10 mouse cellular contexts compared by ENCODE assay signal in genomic region chr15:101315378-101315777, GRCm38 (mm10). TPM values are rescaled to one million over a fixed set of nuclear protein-coding genes. Genes with fewer than 3 reads are reported as not detected.
DNase-seq lines count a peak whose midpoint lies in the region; ATAC-seq lines count a peak whose summit lies in the region.
"Had no signal": no experiment of that assay in that cellular context is flagged by ENCODE, and none has a peak within 500 bp of the region (broad histone marks: within the 10 kb centered on the region; RNA-seq: fewer than 3 reads in every experiment).

No protein-coding gene starts in this region.

- H3K9ac ChIP-seq in forebrain, embryonic 11.5 days (ENCODE audit: low read length): no peak overlapping the region
- no peak overlapping the region for H3K9ac ChIP-seq in forebrain, embryonic 14.5 days (ENCODE audit: low read length)
- H3K9ac ChIP-seq in lung, embryonic 16.5 days (ENCODE audit: low read length): no peak overlapping the region
- no peak overlapping the region for H3K9ac ChIP-seq in hindbrain, embryonic 15.5 days
- no peak overlapping the region for H3K9ac ChIP-seq in neural tube, embryonic 14.5 days (replicated peaks; ENCODE audit: low read depth, low read length)

- 0 out of 2 replicates have a peak, but pooled peaks have one; percentile 23 for ATAC-seq in forebrain, embryonic 11.5 days (replicated peaks; ENCODE audit: low FRiP score)
- ATAC-seq in forebrain, embryonic 14.5 days: no peak
- peak; percentile 3; the same call in 1 of the 2 replicates for ATAC-seq in lung, embryonic 16.5 days (ENCODE audit: low read depth)
- ATAC-seq in hindbrain, embryonic 15.5 days (ENCODE audit: low FRiP score, low read depth): peak; percentile 27; the same call in 1 of the 2 replicates
- peak; percentile 14; the same call in 1 of the 2 replicates for ATAC-seq in neural tube, embryonic 14.5 days (ENCODE audit: low read depth)

- no peaks in the 10 kb centered on the region for H3K36me3 ChIP-seq in forebrain, embryonic 11.5 days (ENCODE audit: control insufficient read depth, insufficient read depth, low read length)
- no peaks in the 10 kb centered on the region for H3K36me3 ChIP-seq in forebrain, embryonic 14.5 days (ENCODE audit: control insufficient read depth, insufficient read depth, low read length)
- H3K36me3 ChIP-seq in lung, embryonic 16.5 days (ENCODE audit: control insufficient read depth, insufficient read depth, low read length): no peaks in the 10 kb centered on the region
- no peaks in the 10 kb centered on the region for H3K36me3 ChIP-seq in hindbrain, embryonic 15.5 days
- no peaks in the 10 kb centered on the region for H3K36me3 ChIP-seq in neural tube, embryonic 14.5 days (ENCODE audit: control insufficient read depth, insufficient read depth, low read length)
- H3K36me3 ChIP-seq: G1E had no signal

- H3K4me2 ChIP-seq in forebrain, embryonic 11.5 days (ENCODE audit: low read depth, low read length, severe bottlenecking): no peak overlapping the region
- no peak overlapping the region for H3K4me2 ChIP-seq in forebrain, embryonic 14.5 days (ENCODE audit: low read length)
- no peak overlapping the region for H3K4me2 ChIP-seq in lung, embryonic 16.5 days (ENCODE audit: low read depth, low read length)
- 0 out of 2 replicates have a peak overlapping the region, but pooled peaks have one; percentile 47 for H3K4me2 ChIP-seq in hindbrain, embryonic 15.5 days
- no peak overlapping the region; the same call in 1 of the 2 replicates for H3K4me2 ChIP-seq in neural tube, embryonic 14.5 days (ENCODE audit: low read depth, low read length)

- WGBS in forebrain, embryonic 11.5 days: 86% methylated on average over 4 of the region's 4 CpGs
- 70% methylated on average over 4 of the region's 4 CpGs for WGBS in forebrain, embryonic 14.5 days
- WGBS in lung, embryonic 16.5 days: 80% methylated on average over 4 of the region's 4 CpGs
- 74% methylated on average over 4 of the region's 4 CpGs for WGBS in hindbrain, embryonic 15.5 days
- whole genome bisulfite sequencing in neural tube, embryonic 14.5 days: 77% methylated on average over 4 of the region's 4 CpGs

- no peaks in the 10 kb centered on the region for H3K27me3 ChIP-seq in forebrain, embryonic 11.5 days (ENCODE audit: control insufficient read depth, insufficient read depth, low read length)
- no peaks in the 10 kb centered on the region for H3K27me3 ChIP-seq in forebrain, embryonic 14.5 days (replicated peaks; ENCODE audit: control insufficient read depth, insufficient read depth, low read length)
- no peaks in the 10 kb centered on the region for H3K27me3 ChIP-seq in lung, embryonic 16.5 days (ENCODE audit: control insufficient read depth, insufficient read depth, low read depth, low read length)
- no peaks in the 10 kb centered on the region for H3K27me3 ChIP-seq in hindbrain, embryonic 15.5 days
- no peaks in the 10 kb centered on the region for H3K27me3 ChIP-seq in neural tube, embryonic 14.5 days (ENCODE audit: control insufficient read depth, insufficient read depth, low read length)

- no peak overlapping the region for H3K27ac ChIP-seq in forebrain, embryonic 11.5 days (ENCODE audit: low read depth, low read length)
- no peak overlapping the region for H3K27ac ChIP-seq in forebrain, embryonic 14.5 days (ENCODE audit: low read depth, low read length)
- H3K27ac ChIP-seq in lung, embryonic 16.5 days (ENCODE audit: low read length): no peak overlapping the region
- no peak overlapping the region for H3K27ac ChIP-seq in hindbrain, embryonic 15.5 days (replicated peaks)
- no peak overlapping the region for H3K27ac ChIP-seq in neural tube, embryonic 14.5 days (ENCODE audit: low read depth, low read length)

- H3K4me3 ChIP-seq in forebrain, embryonic 11.5 days (ENCODE audit: low read depth, low read length): no peak overlapping the region
- no peak overlapping the region for H3K4me3 ChIP-seq in forebrain, embryonic 14.5 days (ENCODE audit: low read depth, low read length)
- no peak overlapping the region; the same call in 1 of the 2 replicates for H3K4me3 ChIP-seq in lung, embryonic 16.5 days (ENCODE audit: low read length)
- H3K4me3 ChIP-seq in hindbrain, embryonic 15.5 days: no peak overlapping the region
- H3K4me3 ChIP-seq in neural tube, embryonic 14.5 days (ENCODE audit: low read depth, low read length): no peak overlapping the region

- no peak for DNase-seq in forebrain, embryonic 11.5 days (ENCODE audit: low spot score)
- no peak for DNase-seq in forebrain, embryonic 14.5 days (ENCODE audit: low spot score)
- no peak for DNase-seq in lung, postnatal 14 days
- DNase-seq in frontal cortex, adult 2 months (ENCODE audit: extremely low spot score in 1 of 2, low spot score in 1 of 2): no peak
- DNase-seq in c-Kit-positive CD71-positive TER-119-positive erythroid progenitor cells, embryonic 14.5 days (ENCODE audit: low spot score): no peak

- no peaks in the 10 kb centered on the region for H3K4me1 ChIP-seq in forebrain, embryonic 11.5 days (replicated peaks; ENCODE audit: control insufficient read depth, insufficient read depth, low read length)
- H3K4me1 ChIP-seq in forebrain, embryonic 14.5 days (ENCODE audit: control insufficient read depth, insufficient read depth, low read length): peaks cover 6% of the 10 kb centered on the region; the same call in 1 of the 2 replicates
- peaks cover 4% of the 10 kb centered on the region; the same call in 1 of the 2 replicates for H3K4me1 ChIP-seq in lung, embryonic 16.5 days (replicated peaks; ENCODE audit: control insufficient read depth, insufficient read depth, low read length)
- peaks cover 4% of the 10 kb centered on the region; the same call in 1 of the 2 replicates for H3K4me1 ChIP-seq in hindbrain, embryonic 15.5 days (replicated peaks)
- no peaks in the 10 kb centered on the region for H3K4me1 ChIP-seq in neural tube, embryonic 14.5 days (ENCODE audit: control insufficient read depth, insufficient read depth, low read length)

- H3K9me3 ChIP-seq in forebrain, embryonic 11.5 days (ENCODE audit: control insufficient read depth, low read length): no peaks in the 10 kb centered on the region
- no peaks in the 10 kb centered on the region for H3K9me3 ChIP-seq in forebrain, embryonic 14.5 days (replicated peaks; ENCODE audit: control insufficient read depth, low read length)
- H3K9me3 ChIP-seq in lung, embryonic 16.5 days (ENCODE audit: control insufficient read depth, low read length): no peaks in the 10 kb centered on the region
- no peaks in the 10 kb centered on the region for H3K9me3 ChIP-seq in hindbrain, embryonic 15.5 days
- no peaks in the 10 kb centered on the region for H3K9me3 ChIP-seq in neural tube, embryonic 14.5 days (ENCODE audit: control insufficient read depth, low read length)

RNA-seq across cellular contexts. Expression of gene 6030408B16Rik, which starts 22.4 kb away (rescaled TPM):
- 0.21 and 0.71 TPM in 2 replicates for polyA plus RNA-seq in forebrain, embryonic 11.5 days (2014; fragmentation: Nextera tagmentation; extraction: Ambion mirVana)
- polyA plus RNA-seq in forebrain, embryonic 14.5 days (2014; fragmentation: Nextera tagmentation; extraction: Ambion mirVana): 0.25 TPM in 2 replicates
- 57.2 and 59.7 TPM in 2 replicates for polyA plus RNA-seq in lung, embryonic 16.5 days (2015; fragmentation: Nextera tagmentation; extraction: Ambion mirVana)
- polyA plus RNA-seq in hindbrain, embryonic 15.5 days (2015; fragmentation: Nextera tagmentation; extraction: Ambion mirVana): 0.31 TPM in 1 of 2 replicates, not detected in the other
- 0.22 and 0.64 TPM in 2 replicates for polyA plus RNA-seq in neural tube, embryonic 14.5 days (2014; fragmentation: Nextera tagmentation; extraction: Ambion mirVana)
- 0.27 and 0.52 TPM in 2 replicates for polyA plus RNA-seq in frontal cortex, adult 2 months (2012; rRNA removed)
- polyA plus RNA-seq: G1E had no signal

RNA-seq across cellular contexts. Expression of gene Atg101, which starts 31.3 kb away (rescaled TPM):
- polyA plus RNA-seq in forebrain, embryonic 11.5 days (2014; fragmentation: Nextera tagmentation; extraction: Ambion mirVana): 62.1 and 65.7 TPM in 2 replicates
- 82.3 and 83.1 TPM in 2 replicates for polyA plus RNA-seq in forebrain, embryonic 14.5 days (2014; fragmentation: Nextera tagmentation; extraction: Ambion mirVana)
- 75.0 and 82.4 TPM in 2 replicates for polyA plus RNA-seq in lung, embryonic 16.5 days (2015; fragmentation: Nextera tagmentation; extraction: Ambion mirVana)
- 75.5 and 76.5 TPM in 2 replicates for polyA plus RNA-seq in hindbrain, embryonic 15.5 days (2015; fragmentation: Nextera tagmentation; extraction: Ambion mirVana)
- 69.4 and 75.7 TPM in 2 replicates for polyA plus RNA-seq in neural tube, embryonic 14.5 days (2014; fragmentation: Nextera tagmentation; extraction: Ambion mirVana)
- polyA plus RNA-seq in frontal cortex, adult 2 months (2012; rRNA removed): 50.2 and 58.3 TPM in 2 replicates

RNA-seq across cellular contexts. Expression of gene Krt80, which starts 54.6 kb away (rescaled TPM):
- not detected in 2 replicates for polyA plus RNA-seq in forebrain, embryonic 11.5 days (2014; fragmentation: Nextera tagmentation; extraction: Ambion mirVana)
- polyA plus RNA-seq in forebrain, embryonic 14.5 days (2014; fragmentation: Nextera tagmentation; extraction: Ambion mirVana): not detected in 2 replicates
- polyA plus RNA-seq in lung, embryonic 16.5 days (2015; fragmentation: Nextera tagmentation; extraction: Ambion mirVana): 2.5 and 2.6 TPM in 2 replicates
- 0.06 and 0.13 TPM in 2 replicates for polyA plus RNA-seq in hindbrain, embryonic 15.5 days (2015; fragmentation: Nextera tagmentation; extraction: Ambion mirVana)
- polyA plus RNA-seq in neural tube, embryonic 14.5 days (2014; fragmentation: Nextera tagmentation; extraction: Ambion mirVana): 0.08 and 0.28 TPM in 2 replicates
- 2.0 and 3.3 TPM in 2 replicates for polyA plus RNA-seq in frontal cortex, adult 2 months (2012; rRNA removed)
- polyA plus RNA-seq: G1E; neural tube, embryonic 11.5 days had no signal

Comparison
In these comparisons a context has a peak if more than half of its experiments do, and no peak if none do; other contexts are left out.
1. RNA of gene 6030408B16Rik, which starts 22.4 kb away (polyA plus RNA-seq): 57.2 to 59.7 TPM in lung, embryonic 16.5 days; 0.22 to 0.64 TPM in neural tube, embryonic 14.5 days, 0.27 to 0.52 TPM in frontal cortex, adult 2 months, 0.25 TPM in forebrain, embryonic 14.5 days, 0.21 to 0.71 TPM in forebrain, embryonic 11.5 days and 0.31 TPM in hindbrain, embryonic 15.5 days; every median in the first group is over 10 times any median in the second.